Mouse (Mus musculus) megakaryocyte, embryonic 14.5 days (primary cell): ENCODE results near the gene Morn1. TPM values are rescaled to one million over a fixed set of nuclear protein-coding genes. Genes with fewer than 3 reads are reported as not detected.

Experiments used
- H3K27me3 ChIP-seq: replicated peaks from 2 replicates; pipeline ENCODE3; 2012; ENCODE audit warnings: inconsistent platforms
- H3K36me3 ChIP-seq: replicated peaks from 2 replicates; pipeline ENCODE3; 2012; ENCODE audit warnings: low read length, inconsistent platforms, mixed read lengths
- H3K4me1 ChIP-seq: 2 replicates; pipeline ENCODE4 v1.6.1; 2012; ENCODE audit warnings: inconsistent platforms
- H3K4me3 ChIP-seq: replicated peaks from 2 replicates; pipeline ENCODE3; 2012; ENCODE audit warnings: moderate library complexity, mild to moderate bottlenecking, inconsistent platforms
- H3K9me3 ChIP-seq: 2 replicates; pipeline ENCODE4 v1.6.1; 2012; ENCODE audit warnings: inconsistent platforms
- FLI1 ChIP-seq: IDR thresholded peaks from 2 replicates; pipeline ENCODE4 v1.6.1; 2012; ENCODE audit warnings: low read length, inconsistent platforms, mixed read lengths
- GATA1 ChIP-seq: IDR thresholded peaks from 3 replicates; pipeline ENCODE4 v1.6.1; 2012; ENCODE audit warnings: mixed read lengths, low read length, inconsistent platforms, borderline replicate concordance
- polyA plus RNA-seq: library from polyadenylated mRNA; stranded (reverse); fragments of >175 nt; gene quantifications from 2 replicates; pipeline ENCODE4 v1.2.3, GENCODE M21; 2012; ENCODE audit warnings: low replicate concordance; ENCODE audit not compliant: insufficient read depth

Gene Morn1
- polyA plus RNA-seq, 1 experiment, result 4.3 TPM

- H3K4me3 ChIP-seq, result no peak overlapping the region
- H3K36me3 ChIP-seq, result peaks cover 44% of the 10 kb centered on the region
- TF ChIP-seq GATA1 (no peak), FLI1 (no peak)
- peaks cover 85% of the 10 kb centered on the region for H3K4me1 ChIP-seq
- H3K27me3 ChIP-seq, result no peaks in the 10 kb centered on the region
- H3K9me3 ChIP-seq, result no peaks in the 10 kb centered on the region
Measured at GRCm38 (mm10) chr4:155183201-155183600, 96.8 kb downstream of the Morn1 start.

GRCm38 (mm10) chr4:155184248-155185070 is 98.1 kb downstream of the Morn1 start:
- Histone ChIP-seq H3K36me3 (peaks cover 52% of the 10 kb centered on the region), H3K9me3 (no peaks in the 10 kb centered on the region), H3K27me3 (no peaks in the 10 kb centered on the region), H3K4me3 (no peak overlapping the region), H3K4me1 (peaks cover 85% of the 10 kb centered on the region)
- TF ChIP-seq FLI1 (no peak), GATA1 (no peak)

DNA sequence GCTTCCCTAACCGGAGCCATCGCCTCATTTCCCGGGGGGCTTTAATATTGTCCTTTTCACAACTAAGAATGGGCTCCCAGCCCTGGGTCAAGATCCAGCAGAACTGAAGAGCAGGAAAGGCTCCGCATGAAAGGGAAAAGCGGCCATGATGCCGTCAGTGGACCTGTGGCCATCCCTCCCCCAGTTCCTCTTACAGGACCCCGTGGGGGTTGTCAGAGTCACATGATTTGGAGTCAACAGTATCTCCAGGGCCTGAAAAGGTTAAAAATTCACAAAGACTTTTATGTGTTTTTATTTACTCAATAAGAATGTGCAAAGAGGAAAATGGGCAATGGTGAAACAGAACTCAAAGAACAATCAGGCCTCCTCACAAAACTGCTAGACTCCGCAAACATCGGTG is 99.5 kb downstream of the Morn1 start:
- H3K4me1 ChIP-seq, result peaks cover 91% of the 10 kb centered on the region
- no peaks in the 10 kb centered on the region for H3K9me3 ChIP-seq
- no peak for TF ChIP-seq GATA1
- H3K4me3 ChIP-seq, result no peak overlapping the region
- H3K27me3 ChIP-seq, result no peaks in the 10 kb centered on the region
- peaks cover 61% of the 10 kb centered on the region for H3K36me3 ChIP-seq

DNA sequence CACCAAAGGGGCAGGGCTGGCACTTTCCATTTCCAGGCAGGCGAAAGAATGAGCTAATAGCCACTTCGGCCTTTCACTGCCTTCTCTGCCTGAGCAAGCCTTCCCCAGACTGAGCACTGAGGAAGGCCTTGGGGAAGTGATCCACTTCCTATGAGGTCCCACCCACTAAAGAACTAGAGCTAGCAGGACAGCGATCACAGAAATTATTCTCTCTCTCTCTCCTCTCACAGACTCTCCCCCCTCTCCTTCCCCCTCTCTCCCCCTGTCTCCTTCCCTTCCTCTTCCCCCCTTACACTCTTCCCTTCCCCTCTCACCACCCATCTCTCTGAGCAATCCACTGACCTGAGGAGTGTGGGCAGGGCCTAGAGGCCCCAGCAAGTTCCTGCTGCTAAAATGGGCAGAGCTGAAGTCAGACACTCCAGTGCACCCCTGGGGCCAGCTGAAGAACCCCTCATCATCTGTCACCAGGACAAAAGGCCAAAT is 100.9 kb downstream of the Morn1 start:
- no peak for TF ChIP-seq FLI1
- no peak for TF ChIP-seq GATA1
- peaks cover 68% of the 10 kb centered on the region for H3K36me3 ChIP-seq
- peaks cover 100% of the 10 kb centered on the region for H3K4me1 ChIP-seq
- no peaks in the 10 kb centered on the region for H3K9me3 ChIP-seq
- peak overlapping the region; percentile 79 for H3K4me3 ChIP-seq
- H3K27me3 ChIP-seq, result no peaks in the 10 kb centered on the region

DNA sequence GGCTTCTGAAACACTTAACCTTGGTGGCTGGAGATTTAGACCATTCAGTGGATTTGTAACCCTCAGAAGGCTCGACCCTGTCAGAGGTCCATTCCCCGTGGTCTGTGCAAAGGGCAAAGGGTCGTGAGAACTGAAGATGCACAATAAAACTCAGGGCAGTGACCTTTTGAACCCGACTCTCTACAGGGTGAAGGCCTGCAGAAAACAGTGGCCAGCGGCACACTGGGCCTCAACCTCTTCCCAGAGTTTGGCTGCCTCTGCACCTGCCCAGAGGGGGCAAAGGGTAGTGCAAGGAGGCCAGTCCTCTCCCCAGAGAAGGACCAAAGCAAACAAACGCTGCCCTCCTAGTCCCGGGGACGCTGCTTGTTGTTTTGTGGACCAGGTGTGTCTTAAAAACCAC is 102.0 kb downstream of the Morn1 start:
- H3K27me3 ChIP-seq, result no peaks in the 10 kb centered on the region
- H3K9me3 ChIP-seq, result no peaks in the 10 kb centered on the region
- H3K4me3 ChIP-seq, result peak overlapping the region; percentile 2
- H3K4me1 ChIP-seq, result peaks cover 100% of the 10 kb centered on the region
- TF ChIP-seq FLI1 (no peak), GATA1 (no peak)
- H3K36me3 ChIP-seq, result peaks cover 71% of the 10 kb centered on the region

DNA sequence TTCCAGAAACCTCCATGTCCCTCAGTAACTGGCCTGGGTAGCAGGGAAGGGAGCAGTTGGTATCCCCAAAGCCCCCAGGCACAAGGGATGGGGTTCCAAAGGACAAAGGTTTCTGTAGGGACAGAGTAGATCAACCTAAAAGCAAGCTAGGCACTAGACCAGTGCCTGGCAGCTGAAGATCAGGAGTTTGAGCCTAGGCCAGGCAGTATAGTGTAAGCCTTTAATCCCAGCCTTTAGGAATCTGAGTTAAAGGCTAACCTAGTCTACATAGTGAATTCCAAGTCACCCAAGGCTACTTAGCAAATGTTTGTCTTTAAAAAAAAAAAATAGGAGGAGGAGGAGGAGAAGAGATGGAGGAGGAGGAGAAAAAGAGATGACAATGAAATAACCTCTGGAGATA is 102.4 kb downstream of the Morn1 start:
- peaks cover 100% of the 10 kb centered on the region for H3K4me1 ChIP-seq

GRCm38 (mm10) chr4:155189711-155190139 is 103.3 kb downstream of the Morn1 start:
- Histone ChIP-seq H3K4me3 (no peak overlapping the region), H3K36me3 (peaks cover 71% of the 10 kb centered on the region), H3K27me3 (no peaks in the 10 kb centered on the region), H3K4me1 (peaks cover 98% of the 10 kb centered on the region), H3K9me3 (no peaks in the 10 kb centered on the region)
- no peak for TF ChIP-seq FLI1
- no peak for TF ChIP-seq GATA1

More for the DNA sequence above, 102.4 kb downstream of the Morn1 start:
- Histone ChIP-seq H3K4me3 (peak overlapping the region; percentile 18), H3K36me3 (peaks cover 72% of the 10 kb centered on the region), H3K9me3 (no peaks in the 10 kb centered on the region), H3K27me3 (no peaks in the 10 kb centered on the region)
- TF ChIP-seq GATA1, result no peak
- TF ChIP-seq FLI1, result no peak

- Histone ChIP-seq H3K9me3 (no peaks in the 10 kb centered on the region), H3K27me3 (no peaks in the 10 kb centered on the region), H3K4me1 (peaks cover 98% of the 10 kb centered on the region), H3K4me3 (no peak overlapping the region), H3K36me3 (peaks cover 70% of the 10 kb centered on the region)
- TF ChIP-seq FLI1 (no peak), GATA1 (no peak)
Measured at GRCm38 (mm10) chr4:155190275-155190674, 103.9 kb downstream of the Morn1 start.

Other genes starting within 250 kb of the Morn1 start
- not detected in 2 replicates for gene Ttc34, start 249.1 kb upstream of the Morn1 start, polyA plus RNA-seq
- gene Mmel1, start 217.0 kb upstream of the Morn1 start, polyA plus RNA-seq, result 1.2 TPM in 1 of 2 replicates, not detected in the other
- gene Fam213b, start 187.4 kb upstream of the Morn1 start, polyA plus RNA-seq, result 13.1 TPM in 1 of 2 replicates, not detected in the other
- 5.4 TPM in 1 of 2 replicates, not detected in the other for gene Tnfrsf14, start 158.0 kb upstream of the Morn1 start, polyA plus RNA-seq
- gene Hes5, start 125.7 kb upstream of the Morn1 start, polyA plus RNA-seq, result 0.23 TPM in 1 of 2 replicates, not detected in the other
- 5.4 and 13.1 TPM in 2 replicates for gene Pank4, start 122.5 kb upstream of the Morn1 start, polyA plus RNA-seq
- 0.27 and 0.88 TPM in 2 replicates for gene Plch2, start 29.8 kb upstream of the Morn1 start, polyA plus RNA-seq
- gene Pex10, start 19.6 kb upstream of the Morn1 start, polyA plus RNA-seq, result 1.4 and 4.3 TPM in 2 replicates
- gene Rer1, start 195 bp upstream of the Morn1 start, polyA plus RNA-seq, result 18.8 and 58.8 TPM in 2 replicates
- gene Ski, start 136.0 kb downstream of the Morn1 start, polyA plus RNA-seq, result 31.5 and 38.7 TPM in 2 replicates
- gene Faap20, start 163.2 kb downstream of the Morn1 start, polyA plus RNA-seq, result 51.4 and 87.5 TPM in 2 replicates